Mouse (Mus musculus) lung, postnatal 25 days (tissue): ENCODE measurements around the gene Fsip1.
A peak's percentile ranks its signal among the peaks of the same experiment; 100 is the strongest.

ENCODE experiments used
- DNase-seq: peaks from one replicate; pipeline ENCODE4 v3.0.0; 2022; ENCODE audit warnings: low spot score

Fsip1 gene

DNA sequence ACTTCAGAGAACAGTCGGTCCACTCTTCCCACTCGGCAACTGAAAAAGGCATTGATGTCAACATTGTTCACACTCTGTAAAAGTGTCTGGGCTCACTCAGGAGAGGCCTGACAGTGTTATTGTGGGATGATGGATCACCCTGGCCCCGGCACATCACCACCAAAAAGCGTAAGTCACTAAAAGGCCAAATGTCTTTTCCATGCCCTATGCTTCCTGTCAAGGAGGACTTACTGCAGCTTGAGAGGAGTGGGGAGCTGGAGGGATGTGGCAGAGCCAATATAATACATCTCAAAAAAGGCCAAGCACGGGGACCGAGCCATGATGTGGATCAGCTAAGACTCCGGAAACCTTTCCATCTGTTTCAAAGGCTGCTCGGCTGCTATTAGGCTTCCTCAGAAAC, 2.2 kb downstream of the Fsip1 start:
- no peak for DNase-seq

DNA sequence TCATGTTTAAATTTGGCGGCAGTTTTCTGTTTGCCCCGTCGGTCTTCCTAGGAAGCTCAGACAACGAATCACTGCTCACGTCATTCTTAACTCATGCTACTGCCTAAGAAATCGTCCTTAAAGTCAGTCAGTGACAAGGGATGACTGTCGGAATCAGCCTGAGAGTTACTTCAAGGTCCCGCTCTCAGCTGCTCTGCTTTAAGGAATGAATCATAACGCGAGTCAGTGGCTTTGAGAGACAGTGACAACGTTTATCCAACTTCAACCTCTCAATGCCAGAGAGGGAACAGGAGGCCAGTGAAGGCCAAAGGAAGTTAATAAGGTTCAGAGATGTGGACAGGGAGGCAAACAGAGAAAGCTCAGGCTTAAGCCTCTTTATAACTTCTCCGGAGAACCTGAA, 7.8 kb downstream of the Fsip1 start:
- DNase-seq = no peak

DNA sequence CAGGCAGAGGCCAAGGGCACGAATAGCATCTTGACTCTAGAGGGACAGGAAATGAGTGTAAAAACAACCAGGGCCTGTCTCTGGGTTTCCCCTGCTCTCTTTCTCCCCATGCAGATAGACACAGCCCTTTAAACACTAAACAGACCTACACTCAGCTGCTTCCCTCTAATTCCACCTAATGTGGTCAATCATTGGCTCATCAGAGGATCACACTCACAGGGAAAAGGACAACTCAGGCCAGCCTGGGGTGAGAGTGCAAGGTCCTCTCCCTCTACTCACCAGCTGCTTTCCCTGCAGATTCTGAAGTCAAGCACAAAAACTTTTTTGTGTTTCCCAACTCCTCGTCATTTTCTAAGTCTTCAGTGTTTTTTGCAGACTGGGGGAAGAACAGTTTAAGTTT, 8.8 kb downstream of the Fsip1 start:
- no peak for DNase-seq

DNA sequence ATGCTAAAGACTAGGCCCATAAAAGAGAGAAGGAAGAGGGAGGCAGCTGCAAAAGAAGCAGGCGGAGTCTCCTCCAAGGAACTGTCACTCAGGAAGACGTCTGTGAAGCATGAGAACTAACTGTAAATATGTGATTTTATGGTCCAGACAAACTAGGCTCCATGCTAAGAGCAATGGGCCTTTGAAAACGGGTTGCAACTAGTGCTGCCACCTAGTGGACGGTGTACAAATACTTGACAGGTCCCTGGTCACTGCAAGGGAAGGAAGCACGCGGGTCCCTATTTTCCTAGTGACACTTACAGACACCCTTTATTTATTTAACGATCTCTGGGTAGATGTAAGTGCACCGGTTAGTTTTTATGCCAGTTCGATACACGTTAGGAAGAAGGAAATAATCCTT, 10.9 kb downstream of the Fsip1 start:
- peak; percentile 69 for DNase-seq

DNA sequence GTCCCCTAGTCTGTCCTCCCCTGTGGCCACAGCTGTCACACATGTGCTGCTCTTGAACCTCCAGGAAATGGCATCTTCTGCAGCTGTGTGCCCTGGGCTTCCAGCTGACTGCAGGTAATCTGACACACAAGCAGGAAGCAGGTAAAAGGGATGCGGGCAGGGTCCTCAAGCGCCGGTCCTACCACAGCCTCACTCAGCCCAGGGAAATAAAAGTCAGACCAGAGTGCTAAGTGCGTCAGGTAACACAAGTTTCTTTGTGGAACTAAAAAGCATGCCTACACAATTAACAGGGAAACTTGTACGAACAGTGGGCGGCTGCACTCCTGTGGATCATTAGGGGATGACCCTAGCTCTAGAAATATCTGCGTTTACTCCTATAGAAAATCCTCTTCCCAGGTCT, 20.6 kb downstream of the Fsip1 start:
- no peak for DNase-seq

DNA sequence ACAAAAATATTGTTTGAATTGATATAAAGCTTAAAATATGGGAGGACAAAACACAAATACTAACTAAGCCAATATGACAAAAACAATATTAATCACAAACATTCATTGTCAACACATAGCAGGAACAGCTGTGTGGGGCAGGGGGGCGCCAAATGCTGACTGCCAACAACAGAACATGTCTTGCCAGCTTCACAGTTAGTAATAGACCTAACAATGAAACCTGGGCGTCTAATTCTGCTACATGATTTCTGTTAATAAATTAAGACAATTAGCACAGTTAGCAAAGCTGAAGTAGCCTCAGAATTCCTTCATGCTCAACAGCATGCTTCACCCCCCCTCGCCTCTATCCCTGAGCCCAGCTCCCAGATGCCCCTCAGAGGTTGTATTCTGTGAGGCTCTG, 21.2 kb downstream of the Fsip1 start:
- DNase-seq = no peak

DNA sequence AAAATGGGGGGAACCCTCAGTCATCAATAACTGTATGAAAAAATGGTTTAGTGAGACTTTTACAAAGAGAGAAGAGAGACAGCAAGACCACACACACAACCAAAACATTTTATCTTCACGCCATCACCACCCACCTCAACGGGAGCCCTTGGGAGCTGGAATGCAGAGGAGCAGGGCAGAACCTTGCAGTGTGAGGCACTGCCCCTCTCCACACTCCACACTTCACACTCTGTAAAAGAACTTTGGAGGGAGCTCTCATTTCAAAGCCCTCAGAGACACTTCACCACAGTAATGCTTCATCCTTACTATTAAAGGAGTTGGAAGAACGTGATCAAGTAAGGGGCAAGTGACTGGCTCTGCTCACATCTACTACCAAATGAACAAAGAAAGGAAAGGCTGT, 26.2 kb downstream of the Fsip1 start:
- no peak for DNase-seq

DNA sequence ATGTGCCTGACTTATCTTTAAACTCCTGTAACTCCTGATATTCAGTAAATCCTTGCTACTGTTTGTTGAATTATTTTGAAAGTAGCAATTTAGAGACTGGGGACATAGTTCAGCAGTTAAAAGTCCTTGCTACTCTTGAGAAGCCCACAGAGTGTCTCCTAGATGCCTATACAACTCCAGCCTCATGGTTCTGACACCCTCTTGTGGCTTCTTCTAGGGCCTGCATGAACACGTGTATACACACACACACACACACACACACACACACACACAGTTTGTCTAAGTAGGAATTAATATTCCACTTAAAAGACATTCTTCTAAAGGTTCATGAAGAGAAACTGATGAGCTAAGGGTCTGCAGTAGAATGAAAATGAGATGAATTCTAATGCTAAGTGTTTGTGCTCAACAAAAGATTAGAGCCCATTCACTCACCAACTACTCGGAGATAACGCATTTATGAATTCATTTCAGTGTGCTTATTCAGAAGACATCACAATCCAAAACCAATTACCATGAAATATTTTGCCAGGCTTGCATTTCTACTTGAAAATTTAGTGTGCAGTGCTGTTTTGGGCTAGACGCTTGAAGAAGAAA, 28.2 kb downstream of the Fsip1 start:
- no peak for DNase-seq

DNA sequence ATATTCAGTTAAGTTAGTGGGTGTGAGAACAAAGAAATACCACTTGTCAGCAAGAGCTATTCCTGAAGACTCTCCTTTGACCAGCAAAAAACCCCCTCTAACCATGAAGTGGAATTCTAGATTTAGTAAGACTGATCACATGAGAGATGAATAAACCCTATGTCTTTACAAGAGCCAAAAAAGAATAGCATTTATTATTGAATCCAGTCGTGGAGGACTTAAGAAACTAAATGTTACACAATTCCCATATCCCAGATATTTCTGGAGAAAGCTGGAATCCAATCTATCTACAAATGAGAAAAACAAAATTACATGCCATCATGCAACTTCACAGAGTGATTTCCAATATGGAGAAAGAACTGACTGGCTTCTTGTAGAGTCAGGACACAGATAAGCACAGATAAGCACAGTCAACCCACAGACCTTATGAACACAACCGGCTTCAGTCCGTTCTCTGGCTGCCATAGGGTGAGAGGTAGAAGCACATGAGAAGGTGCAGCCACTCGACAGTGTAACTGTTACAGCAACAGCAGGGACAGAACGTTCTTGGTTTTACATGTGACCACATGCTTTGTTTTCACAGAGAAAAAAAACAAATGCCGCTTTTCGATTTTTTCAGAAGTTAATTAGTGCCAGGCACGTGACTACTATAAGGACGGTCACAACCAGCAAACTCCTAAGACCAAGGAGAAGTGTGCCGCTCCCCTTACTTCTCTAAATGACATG, 31.3 kb downstream of the Fsip1 start:
- peak; percentile 53 for DNase-seq

DNA sequence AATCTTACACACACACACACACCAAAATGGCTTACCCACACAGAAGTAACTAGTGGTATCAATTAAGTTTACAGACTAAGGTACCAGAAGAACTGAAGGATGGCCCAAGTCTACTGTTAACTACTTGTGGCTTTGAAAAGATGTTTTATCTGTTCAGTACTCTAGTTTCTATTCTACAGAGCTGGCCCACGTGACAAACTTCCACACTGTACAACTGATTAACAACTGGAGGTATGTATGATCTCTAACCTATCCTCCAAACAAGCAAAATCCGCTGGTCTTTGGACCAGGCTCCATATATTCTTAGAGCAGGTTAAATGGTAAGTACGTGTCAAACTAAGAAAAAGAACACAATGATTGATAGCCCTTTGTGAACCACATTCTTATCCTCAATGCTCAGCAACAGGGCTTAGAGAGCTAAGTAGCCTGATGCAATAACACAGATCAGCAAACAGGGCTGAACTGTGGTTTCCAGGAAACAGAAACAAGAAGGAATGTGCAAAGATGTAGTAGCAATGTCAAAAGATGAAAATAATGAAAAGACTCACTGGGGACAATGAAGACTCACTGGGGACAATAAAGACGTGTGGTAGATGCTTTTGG, 38.7 kb downstream of the Fsip1 start:
- no peak for DNase-seq

DNA sequence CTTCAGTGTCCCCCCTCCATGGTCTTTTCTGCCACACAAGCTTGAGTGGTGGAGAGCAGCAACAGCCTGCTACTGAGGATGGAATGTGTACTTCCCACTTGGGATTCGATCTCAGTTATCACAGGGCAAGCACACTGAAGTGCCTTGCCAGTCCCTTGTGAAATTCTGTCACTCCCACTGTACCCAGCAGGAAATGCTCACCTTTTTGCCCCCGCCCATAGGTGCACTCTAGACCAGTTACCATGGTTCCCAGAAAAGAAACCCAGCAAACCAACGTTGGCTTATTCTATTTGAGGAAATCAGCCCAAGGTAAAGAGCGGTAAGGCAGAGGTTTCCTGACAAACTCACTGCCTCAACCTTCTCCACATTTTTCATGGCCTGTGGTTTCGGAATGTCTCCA, 47.1 kb downstream of the Fsip1 start:
- DNase-seq = peak; percentile 18

DNA sequence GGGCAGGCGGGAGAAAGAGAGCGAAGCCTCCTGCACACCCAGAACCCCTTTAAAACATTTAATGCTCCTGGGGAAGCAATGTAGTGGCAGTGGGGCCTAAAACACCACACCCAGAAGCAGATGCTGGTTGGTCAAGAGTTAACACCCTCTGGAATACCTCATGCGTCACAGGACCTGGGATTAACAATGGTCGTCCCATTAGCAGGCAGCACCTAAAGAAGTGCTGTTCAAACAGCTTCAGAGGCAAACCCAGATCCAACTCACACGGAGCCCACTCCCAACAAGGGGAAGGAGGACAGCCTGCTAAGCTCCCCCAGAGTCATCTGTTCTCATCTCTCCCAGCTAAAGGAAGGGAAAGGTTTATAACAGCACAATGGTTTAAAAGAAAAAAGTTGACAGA, 48.1 kb downstream of the Fsip1 start:
- no peak for DNase-seq

DNA sequence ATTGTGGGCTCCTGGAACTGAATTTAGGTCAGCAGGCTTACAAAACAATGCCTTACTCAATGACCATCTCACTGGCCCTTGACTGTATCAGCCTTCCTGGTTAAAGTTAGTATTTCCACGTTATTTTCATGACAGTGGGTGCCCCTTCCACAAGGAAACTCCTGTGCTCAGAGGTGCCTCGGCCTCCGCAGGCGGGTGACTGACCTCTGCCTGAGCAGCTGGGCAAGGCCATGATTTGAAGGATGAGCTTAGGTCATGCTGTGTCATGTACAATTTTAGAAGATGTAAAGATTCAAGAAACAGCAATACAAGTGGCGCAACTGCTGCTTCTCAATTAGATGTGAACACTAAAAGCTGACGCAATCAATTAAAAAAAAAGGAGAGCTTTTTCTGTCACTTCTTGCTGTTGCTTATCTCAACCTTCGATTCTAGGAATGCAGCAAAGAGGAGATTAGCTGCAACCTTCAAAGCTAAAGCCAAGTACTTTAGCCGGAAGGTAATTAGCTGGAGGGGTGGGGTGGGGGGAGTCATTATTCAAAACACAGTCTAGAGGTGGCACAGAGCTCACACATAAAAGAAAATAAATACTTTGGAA, 50.7 kb downstream of the Fsip1 start:
- peak; percentile 28 for DNase-seq

DNA sequence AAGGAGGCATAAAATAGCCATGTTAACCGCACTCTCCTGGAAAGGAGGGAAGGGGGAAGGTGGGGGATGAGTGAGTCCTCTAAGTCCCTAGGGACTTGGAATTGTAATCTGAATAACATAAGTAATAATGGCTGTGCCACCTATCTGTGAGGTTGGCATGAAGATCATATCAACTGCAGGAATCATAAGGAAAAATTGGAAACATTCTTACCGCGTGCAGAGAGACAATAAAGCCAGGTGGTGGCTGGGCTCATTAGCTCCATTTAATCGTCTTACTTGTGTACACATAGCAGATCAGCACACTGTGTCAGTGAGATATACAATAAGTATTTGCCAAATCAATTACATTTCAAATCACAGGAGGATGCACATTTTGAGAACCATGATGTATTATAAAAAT, 52.1 kb downstream of the Fsip1 start:
- no peak for DNase-seq

DNA sequence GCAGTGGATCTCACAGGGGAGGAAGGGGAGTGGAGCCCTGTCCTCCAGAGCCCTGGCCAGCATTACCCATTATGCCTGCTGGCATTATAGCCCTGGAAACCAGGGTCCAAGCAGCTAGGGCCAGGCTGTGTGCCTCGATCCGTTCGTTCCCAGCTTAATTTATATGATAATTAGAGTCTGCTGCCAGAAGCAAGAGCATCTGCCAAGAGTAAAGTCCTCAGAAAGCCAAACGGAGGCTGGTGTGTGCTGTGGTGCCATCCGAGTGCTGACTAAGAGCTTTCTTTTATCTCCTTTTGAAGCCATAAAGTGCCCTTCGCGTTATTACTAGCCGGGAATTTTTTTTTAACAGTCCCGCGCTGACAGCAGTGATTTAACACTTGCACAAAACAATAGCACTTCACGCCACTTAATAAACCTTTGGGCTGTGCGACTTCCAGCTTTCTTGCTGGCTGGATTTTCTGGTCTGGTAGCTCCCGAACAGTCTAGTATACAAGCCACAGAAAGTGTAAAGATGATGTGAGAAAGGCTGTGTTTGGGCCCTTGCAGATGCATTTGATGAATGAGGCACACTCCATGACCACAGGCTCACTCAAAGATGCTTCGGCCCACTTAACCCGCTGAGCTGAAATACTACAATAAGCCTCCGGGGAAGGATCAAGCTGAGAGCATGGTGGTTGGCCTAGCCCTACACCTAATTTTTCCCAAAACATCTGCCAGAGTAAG, 52.9 kb downstream of the Fsip1 start:
- no peak for DNase-seq

DNA sequence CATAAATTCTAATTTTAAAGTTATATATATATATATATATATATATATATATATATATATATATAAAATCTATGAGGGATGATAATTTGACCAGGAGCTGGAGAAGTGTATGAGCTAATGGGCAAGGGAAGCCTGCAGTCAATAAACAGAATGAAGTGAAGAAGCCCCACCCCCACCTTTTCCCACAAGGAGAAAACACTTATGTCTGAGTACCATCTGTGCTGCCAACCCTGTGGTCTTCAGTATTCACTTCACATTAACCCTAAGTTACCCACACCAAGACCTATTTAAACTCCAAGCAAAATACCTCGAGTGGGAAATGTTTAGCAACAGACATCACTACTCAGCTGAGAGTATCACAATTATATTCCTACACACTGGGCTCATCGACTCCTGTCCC, 53.8 kb downstream of the Fsip1 start:
- DNase-seq = no peak

DNA sequence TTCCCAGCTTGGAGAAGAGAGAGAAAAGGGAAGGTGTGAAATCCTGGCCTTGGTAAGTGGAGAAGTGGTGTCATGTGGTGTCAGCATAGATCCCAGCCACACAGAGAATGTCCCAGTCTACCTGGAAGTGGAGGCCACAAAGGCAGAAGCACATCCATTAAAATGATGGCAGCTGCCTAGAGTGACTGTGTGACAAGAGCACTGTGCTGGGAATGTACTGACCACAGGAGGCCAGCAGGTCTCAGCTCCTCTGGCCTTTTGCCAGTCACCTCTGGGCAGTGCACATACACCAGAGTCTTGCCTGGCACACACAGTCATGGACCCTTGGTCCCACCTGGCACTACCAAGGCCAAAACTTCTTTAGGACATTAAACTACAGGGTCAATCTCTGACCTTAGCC, 54.8 kb downstream of the Fsip1 start:
- DNase-seq = no peak

DNA sequence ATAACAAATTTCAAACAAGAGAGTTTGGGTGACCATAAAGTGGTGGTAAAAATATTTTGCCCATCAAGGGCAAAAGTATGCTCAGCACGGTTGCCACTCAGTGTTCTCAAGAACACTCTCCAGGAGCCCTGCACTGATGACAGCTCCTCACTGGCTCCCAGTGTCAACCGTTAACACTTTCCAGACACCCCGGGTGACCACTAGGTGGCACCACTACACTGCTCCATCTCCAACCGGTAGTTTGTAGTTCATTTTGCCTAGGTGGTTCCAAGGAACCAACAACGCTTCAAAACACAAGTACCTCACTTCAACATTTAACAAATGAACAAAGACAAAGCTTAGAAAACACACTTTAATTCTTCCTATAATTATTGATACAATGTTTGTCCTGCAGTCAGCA, 56.9 kb downstream of the Fsip1 start:
- peak; percentile 81 for DNase-seq

DNA sequence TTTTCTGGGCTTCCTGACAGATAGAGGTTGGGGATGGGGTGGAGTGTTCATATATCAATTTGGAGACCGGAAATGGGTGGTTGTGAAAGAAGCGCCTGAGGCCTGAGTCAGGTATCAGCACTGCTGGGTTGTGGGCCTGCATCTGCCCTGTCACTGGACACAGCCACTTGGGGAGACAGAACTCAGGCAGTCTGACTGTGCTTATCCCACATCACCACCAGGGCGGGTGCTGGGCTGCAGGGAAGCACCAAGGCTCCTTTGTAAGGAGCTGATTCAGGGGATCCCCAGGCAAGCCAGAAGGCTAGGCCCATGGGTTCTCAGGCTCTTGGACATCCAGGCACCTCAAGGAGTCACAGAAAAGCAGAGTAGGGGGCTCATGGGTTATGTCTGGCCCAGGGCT, 59.8 kb downstream of the Fsip1 start:
- DNase-seq = no peak

DNA sequence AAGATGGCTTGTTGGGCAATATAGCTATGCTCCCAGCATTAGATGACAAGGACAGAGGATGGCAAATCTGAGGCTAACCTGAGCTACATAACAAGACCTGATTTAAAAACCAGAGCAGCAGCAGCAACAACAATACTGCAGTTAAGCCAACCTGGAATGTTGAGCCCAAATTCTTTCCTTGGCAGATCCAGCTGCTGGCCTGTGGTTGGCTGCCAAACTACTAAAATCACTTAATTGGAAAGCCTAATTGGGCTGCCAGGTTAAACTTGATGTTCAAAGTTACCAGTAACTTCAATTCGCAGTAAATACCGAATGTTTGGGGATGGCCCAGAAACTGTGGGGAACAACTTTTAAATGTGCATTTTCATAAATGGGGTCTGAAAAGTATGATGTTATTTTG, 74.6 kb downstream of the Fsip1 start:
- DNase-seq = no peak

DNA sequence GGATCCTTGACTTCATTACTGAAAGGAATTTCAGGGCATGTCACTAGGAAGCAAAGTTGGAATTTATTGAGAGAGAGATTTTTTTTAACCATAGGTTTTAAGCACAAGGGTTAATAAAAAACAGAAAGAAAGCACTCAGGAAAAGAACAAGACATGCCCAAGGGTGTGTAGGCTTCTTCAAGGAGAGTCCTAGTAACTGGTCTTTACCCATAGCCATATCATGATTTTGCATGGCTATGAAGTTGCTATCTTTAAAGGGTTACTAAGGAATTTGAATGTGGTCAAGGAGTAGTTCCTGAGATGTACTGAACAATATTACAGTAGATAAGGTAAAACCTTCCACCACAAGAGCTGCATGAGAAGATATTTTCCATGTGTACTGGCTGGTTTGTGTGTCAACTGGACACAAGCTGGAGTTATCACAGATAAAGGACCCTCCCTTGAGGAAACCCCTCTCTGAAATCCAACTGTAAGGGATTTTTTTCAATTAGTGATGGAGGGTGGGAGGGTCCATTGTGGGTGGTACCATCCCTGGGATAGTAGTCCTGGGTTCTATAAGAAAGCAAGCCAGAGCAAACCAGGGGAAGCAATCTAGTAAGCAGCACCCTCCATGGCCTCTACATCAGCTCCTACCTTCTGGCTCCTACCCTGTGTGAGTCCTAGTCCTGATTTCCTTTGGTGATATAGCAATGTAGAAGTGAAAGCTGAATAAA, 76.7 kb downstream of the Fsip1 start:
- DNase-seq = no peak

DNA sequence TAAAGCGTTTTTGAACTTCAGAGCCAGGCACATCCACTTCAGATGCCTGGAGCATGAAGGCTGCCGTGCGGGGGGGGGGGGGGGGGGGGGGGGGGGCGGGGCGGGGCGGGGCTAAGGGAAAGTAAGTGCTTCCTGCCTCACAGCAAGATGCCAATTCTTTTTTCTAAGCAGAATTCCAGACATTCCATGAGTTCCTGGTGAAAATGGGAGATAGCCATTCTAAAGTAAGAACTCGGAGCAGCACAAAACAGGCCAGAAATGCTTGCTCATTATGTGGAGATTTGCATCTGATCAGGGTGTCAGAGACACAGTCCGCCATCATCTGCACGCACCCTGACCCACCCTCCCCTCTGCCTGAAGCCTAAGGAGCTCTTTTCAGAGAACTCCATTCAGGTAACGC, 77.3 kb downstream of the Fsip1 start:
- DNase-seq = peak; percentile 49
